Comparison of ENCODE assay signal across 15 mouse cellular contexts in the genomic region with DNA sequence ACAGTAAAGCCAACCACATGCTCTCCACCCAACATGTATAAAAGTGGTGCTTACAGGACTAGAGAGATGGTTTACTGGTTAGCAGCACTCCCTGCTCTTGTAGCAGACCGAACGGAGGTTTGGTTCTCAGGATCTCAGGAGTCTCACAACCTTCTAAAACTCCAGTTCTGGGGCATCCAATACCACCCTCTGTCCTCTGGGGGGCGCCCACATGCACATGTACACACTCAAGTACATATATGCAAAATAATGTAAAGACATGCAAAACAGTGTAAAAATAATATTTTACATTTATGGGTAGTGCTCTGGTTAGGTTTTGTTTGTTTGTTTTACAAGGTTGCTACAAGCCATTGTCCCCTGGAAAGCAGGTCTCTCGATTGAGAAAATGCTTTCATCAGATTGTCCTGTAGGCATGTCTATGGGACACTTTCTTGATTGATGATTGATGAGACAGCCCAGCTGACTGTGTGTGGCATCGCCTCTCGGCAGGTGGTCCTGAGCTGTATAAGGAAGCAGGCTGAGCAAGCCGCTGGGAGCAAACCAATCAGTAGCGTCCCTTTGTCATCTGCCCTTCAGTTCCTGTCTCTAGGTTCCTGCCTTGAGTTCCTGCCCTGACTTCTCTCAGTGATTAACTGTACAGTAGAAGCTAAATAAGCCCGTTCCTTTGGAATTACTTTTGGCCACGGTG. TPM values are rescaled to one million over a fixed set of nuclear protein-coding genes. Genes with fewer than 3 reads are reported as not detected.
DNase-seq lines count a peak whose midpoint lies in the region; ATAC-seq and TF ChIP-seq lines count a peak whose summit lies in the region.
"Had no signal": no experiment of that assay in that cellular context is flagged by ENCODE, and none has a peak within 500 bp of the region (broad histone marks: within the 10 kb centered on the region; RNA-seq: fewer than 3 reads in every experiment).

No protein-coding gene starts in this region.

- H3K27ac ChIP-seq in hindbrain, postnatal 0 days, result no peak overlapping the region
- no peak overlapping the region for H3K27ac ChIP-seq in hindbrain, embryonic 12.5 days
- H3K27ac ChIP-seq in midbrain, postnatal 0 days (ENCODE audit: low read depth, low read length), result no peak overlapping the region
- no peak overlapping the region for H3K27ac ChIP-seq in midbrain, embryonic 13.5 days
- H3K27ac ChIP-seq: embryonic facial prominence, embryonic 12.5 days; limb, embryonic 12.5 days had no signal

- no peak overlapping the region for H3K4me3 ChIP-seq in hindbrain, postnatal 0 days (ENCODE audit: low read length)
- no peak overlapping the region for H3K4me3 ChIP-seq in hindbrain, embryonic 12.5 days
- H3K4me3 ChIP-seq in midbrain, postnatal 0 days (ENCODE audit: low read depth, low read length), result no peak overlapping the region
- H3K4me3 ChIP-seq in midbrain, embryonic 13.5 days (replicated peaks), result no peak overlapping the region
- H3K4me3 ChIP-seq: embryonic facial prominence, embryonic 12.5 days; limb, embryonic 12.5 days had no signal

- no peak overlapping the region for H3K9ac ChIP-seq in hindbrain, postnatal 0 days (replicated peaks; ENCODE audit: low read length)
- no peak overlapping the region for H3K9ac ChIP-seq in hindbrain, embryonic 12.5 days
- H3K9ac ChIP-seq in midbrain, postnatal 0 days (replicated peaks; ENCODE audit: low read length, poor library complexity, severe bottlenecking), result no peak overlapping the region
- H3K9ac ChIP-seq in midbrain, embryonic 13.5 days (replicated peaks), result no peak overlapping the region
- H3K9ac ChIP-seq: embryonic facial prominence, embryonic 12.5 days; limb, embryonic 12.5 days had no signal

- WGBS in hindbrain, postnatal 0 days, result 85% methylated on average over 10 of the region's 10 CpGs
- 80% methylated on average over 10 of the region's 10 CpGs for WGBS in hindbrain, embryonic 12.5 days
- WGBS in midbrain, postnatal 0 days, result 87% methylated on average over 10 of the region's 10 CpGs
- 85% methylated on average over 10 of the region's 10 CpGs for WGBS in midbrain, embryonic 13.5 days

- TF ChIP-seq CTCF in hindbrain, postnatal 0 days (IDR thresholded peaks at IDR 0.05; ENCODE audit: low read depth), result peak; percentile 48
- peak; percentile 54 for TF ChIP-seq CTCF in midbrain, postnatal 0 days (IDR thresholded peaks at IDR 0.05)

- DNase-seq in hindbrain, postnatal 0 days (ENCODE audit: low spot score), result no peak
- no peak for DNase-seq in midbrain, postnatal 0 days (ENCODE audit: low spot score)
- DNase-seq in ZHBTc4 (ENCODE audit: low read depth, low spot score), result peak; percentile 78
- DNase-seq in cerebellum, adult 11 months, result no peak
- no peak for DNase-seq in left cerebral cortex, adult 9 months (ENCODE audit: low spot score in 2 of 2)
- DNase-seq: adrenal gland, postnatal 25 days; cerebellum, postnatal 25 days; heart, adult 18-20 months; heart, postnatal 10 days; thymus, postnatal 14 days had no signal

- H3K4me2 ChIP-seq in hindbrain, postnatal 0 days (ENCODE audit: low read depth, low read length), result no peak overlapping the region
- no peak overlapping the region for H3K4me2 ChIP-seq in hindbrain, embryonic 12.5 days (replicated peaks)
- H3K4me2 ChIP-seq in midbrain, postnatal 0 days (ENCODE audit: low read depth, low read length, poor library complexity, severe bottlenecking), result no peak overlapping the region
- no peak overlapping the region for H3K4me2 ChIP-seq in midbrain, embryonic 13.5 days (replicated peaks)
- H3K4me2 ChIP-seq: embryonic facial prominence, embryonic 12.5 days; limb, embryonic 12.5 days had no signal

- no peaks in the 10 kb centered on the region for H3K4me1 ChIP-seq in hindbrain, postnatal 0 days (ENCODE audit: insufficient read depth, low read length)
- no peaks in the 10 kb centered on the region for H3K4me1 ChIP-seq in hindbrain, embryonic 12.5 days
- no peaks in the 10 kb centered on the region for H3K4me1 ChIP-seq in midbrain, postnatal 0 days (ENCODE audit: insufficient read depth, low read length)
- peaks cover under 1% of the 10 kb centered on the region for H3K4me1 ChIP-seq in midbrain, embryonic 13.5 days (replicated peaks)
- H3K4me1 ChIP-seq: embryonic facial prominence, embryonic 12.5 days; limb, embryonic 12.5 days had no signal

- no peaks in the 10 kb centered on the region for H3K27me3 ChIP-seq in hindbrain, postnatal 0 days (ENCODE audit: insufficient read depth, low read length)
- H3K27me3 ChIP-seq in hindbrain, embryonic 12.5 days, result no peaks in the 10 kb centered on the region
- no peaks in the 10 kb centered on the region for H3K27me3 ChIP-seq in midbrain, postnatal 0 days (ENCODE audit: insufficient read depth, low read length)
- H3K27me3 ChIP-seq in midbrain, embryonic 13.5 days, result no peaks in the 10 kb centered on the region
- H3K27me3 ChIP-seq: embryonic facial prominence, embryonic 12.5 days; limb, embryonic 12.5 days had no signal

- H3K9me3 ChIP-seq in hindbrain, postnatal 0 days (ENCODE audit: low read length), result no peaks in the 10 kb centered on the region
- no peaks in the 10 kb centered on the region for H3K9me3 ChIP-seq in hindbrain, embryonic 12.5 days (replicated peaks)
- no peaks in the 10 kb centered on the region for H3K9me3 ChIP-seq in midbrain, postnatal 0 days (ENCODE audit: low read length)
- H3K9me3 ChIP-seq in midbrain, embryonic 13.5 days, result no peaks in the 10 kb centered on the region
- H3K9me3 ChIP-seq: embryonic facial prominence, embryonic 12.5 days; limb, embryonic 12.5 days had no signal

- H3K36me3 ChIP-seq in hindbrain, postnatal 0 days (ENCODE audit: insufficient read depth, low read length), result no peaks in the 10 kb centered on the region
- no peaks in the 10 kb centered on the region for H3K36me3 ChIP-seq in hindbrain, embryonic 12.5 days
- H3K36me3 ChIP-seq in midbrain, postnatal 0 days (ENCODE audit: insufficient read depth, low read length), result no peaks in the 10 kb centered on the region
- H3K36me3 ChIP-seq in midbrain, embryonic 13.5 days, result no peaks in the 10 kb centered on the region
- H3K36me3 ChIP-seq: embryonic facial prominence, embryonic 12.5 days; limb, embryonic 12.5 days had no signal

- ATAC-seq in hindbrain, postnatal 0 days, result no peak
- no peak for ATAC-seq in hindbrain, embryonic 12.5 days (ENCODE audit: low FRiP score)
- no peak for ATAC-seq in midbrain, postnatal 0 days (ENCODE audit: low FRiP score)
- ATAC-seq in midbrain, embryonic 13.5 days, result no peak
- ATAC-seq: hindbrain, embryonic 16.5 days had no signal

RNA-seq across cellular contexts. Expression of a gene that starts 4.4 kb away (rescaled TPM):
- 33.7 and 35.4 TPM in 2 replicates for total RNA-seq in hindbrain, postnatal 0 days (2014; rRNA removed)
- 250 and 264 TPM in 2 replicates for polyA plus RNA-seq in hindbrain, postnatal 0 days (2015; fragmentation: Nextera tagmentation; extraction: Ambion mirVana)
- polyA plus RNA-seq in hindbrain, embryonic 12.5 days (2016; fragmentation: Nextera tagmentation; extraction: Ambion mirVana), result 257 and 263 TPM in 2 replicates
- total RNA-seq in midbrain, postnatal 0 days (2014; rRNA removed), result 53.3 and 78.3 TPM in 2 replicates
- 255 and 280 TPM in 2 replicates for polyA plus RNA-seq in midbrain, postnatal 0 days (2015; fragmentation: Nextera tagmentation; extraction: Ambion mirVana)
- 232 and 248 TPM in 2 replicates for polyA plus RNA-seq in midbrain, embryonic 13.5 days (2015; fragmentation: Nextera tagmentation; extraction: Ambion mirVana)
